Comparison of ENCODE assay signal across 8 mouse cellular contexts in the genomic region with DNA sequence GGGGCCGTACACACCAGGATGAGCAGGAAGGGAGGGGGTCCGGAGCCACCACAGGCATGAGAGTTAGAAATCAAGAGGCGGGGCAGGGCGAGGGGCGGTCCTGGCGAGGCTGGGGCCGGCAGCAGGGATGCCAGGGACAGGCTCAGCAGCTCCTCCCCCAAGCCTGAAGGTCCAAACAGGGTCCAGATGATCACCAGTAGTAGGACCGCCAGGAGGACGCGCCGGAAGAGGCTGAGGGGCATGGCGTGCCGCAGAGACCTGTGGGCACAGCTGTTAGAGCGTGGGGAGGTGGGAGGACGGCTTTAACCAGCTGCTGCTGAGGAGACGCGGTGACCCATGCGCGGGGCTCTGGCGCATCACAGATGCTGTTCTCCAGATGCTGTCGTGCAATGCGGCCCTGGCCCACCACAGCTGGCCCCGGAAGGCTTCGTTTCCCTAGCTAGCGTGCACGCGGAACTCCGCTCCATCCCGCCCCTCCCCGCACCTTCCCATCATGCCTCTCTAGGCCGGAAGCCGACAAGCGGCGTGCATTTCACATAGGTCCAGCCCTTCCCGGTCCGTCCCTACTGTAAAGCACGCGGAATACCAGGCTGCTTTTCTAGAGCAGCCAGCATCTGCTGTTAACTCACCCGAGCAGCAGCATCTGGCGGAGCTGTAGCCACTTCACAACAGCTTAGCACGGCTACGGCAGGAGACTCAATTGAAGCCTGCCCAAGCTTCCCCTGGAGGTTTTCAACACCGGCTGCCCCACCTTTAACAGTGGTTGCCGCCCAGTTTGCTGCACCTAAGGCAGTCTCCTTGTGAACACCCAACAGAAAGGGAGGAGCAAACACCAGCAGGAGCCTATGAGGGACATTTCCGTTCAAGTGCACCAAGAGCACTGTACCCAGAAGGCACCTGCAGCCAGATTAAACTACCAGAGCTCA. TPM values are rescaled to one million over a fixed set of nuclear protein-coding genes. Genes with fewer than 3 reads are reported as not detected.
DNase-seq lines count a peak whose midpoint lies in the region; ATAC-seq lines count a peak whose summit lies in the region.

A gene (minus strand): TSS at position 468 of the 926 bp plus-strand sequence.

- no peaks in the 10 kb centered on the region for H3K27me3 ChIP-seq in hindbrain, embryonic 12.5 days

- H3K36me3 ChIP-seq in hindbrain, embryonic 12.5 days, result peaks cover 53% of the 10 kb centered on the region
- peaks cover 17% of the 10 kb centered on the region; the same call in 1 of the 2 replicates for H3K36me3 ChIP-seq in macrophage (ENCODE audit: inconsistent target)

- H3K27ac ChIP-seq in hindbrain, embryonic 12.5 days, result peak within 1 kb of the TSS; percentile 91
- peak within 1 kb of the TSS; percentile 54 for H3K27ac ChIP-seq in macrophage

- H3K79me2 ChIP-seq in macrophage (ENCODE audit: inconsistent target), result peaks cover 58% of the 10 kb centered on the region

- H3K9ac ChIP-seq in hindbrain, embryonic 12.5 days, result peak within 1 kb of the TSS; percentile 74

- peak within 1 kb of the TSS; percentile 87 for H3K4me2 ChIP-seq in hindbrain, embryonic 12.5 days (replicated peaks)

- peak within 1 kb of the TSS; percentile 44 for H3K4me3 ChIP-seq in hindbrain, embryonic 12.5 days
- peak within 1 kb of the TSS; percentile 41 for H3K4me3 ChIP-seq in macrophage (ENCODE audit: inconsistent target)

- peak; percentile 97 for DNase-seq in R1 (ENCODE audit: low read depth, low spot score)
- DNase-seq in cerebellum, adult 9-10 months, result peak; percentile 67
- peak; percentile 59 to 72 for DNase-seq in frontal cortex, postnatal 14 days (ENCODE audit: low spot score in 2 of 2)
- DNase-seq in layer of hippocampus, postnatal 36 days, result peak; percentile 75 to 76
- DNase-seq in right cerebral cortex, adult 18-20 months, result peak; percentile 79
- DNase-seq in urinary bladder, adult 2 months (ENCODE audit: low spot score), result peak; percentile 45

- WGBS in hindbrain, embryonic 12.5 days, result under 1% methylated on average over 45 of the region's 45 CpGs
- WGBS in macrophage (ENCODE audit: missing documents), result 3% methylated on average over 43 of the region's 45 CpGs

- peaks cover 56% of the 10 kb centered on the region for H3K4me1 ChIP-seq in hindbrain, embryonic 12.5 days

- H3K9me3 ChIP-seq in hindbrain, embryonic 12.5 days (replicated peaks), result no peaks in the 10 kb centered on the region

- peak; percentile 72 for ATAC-seq in hindbrain, embryonic 12.5 days (ENCODE audit: low FRiP score)

RNA-seq across cellular contexts. Expression of the gene that starts here (rescaled TPM):
- 9.9 TPM in 2 replicates for polyA plus RNA-seq in hindbrain, embryonic 12.5 days (2016; fragmentation: Nextera tagmentation; extraction: Ambion mirVana)
- 1 to 10 TPM; 4.5 to 6.2 TPM for total RNA-seq in layer of hippocampus, postnatal 36 days (2021)
- total RNA-seq in macrophage (2018; cell fraction: chromatin; rRNA removed), result 1 to 10 TPM in 17 of 26 experiments, under 1 TPM in 5, not detected in 4; 0.53 to 5.8 (median 1.8) TPM
- 10 to 100 TPM in 12 of 26 experiments, 1 to 10 TPM in 14; 2.6 to 14.7 (median 8.8) TPM for total RNA-seq in macrophage (2018; cell fraction: cytosol; rRNA removed)
- 10 to 100 TPM in 4 of 26 experiments, 1 to 10 TPM in 22; 2.0 to 13.7 (median 5.3) TPM for total RNA-seq in macrophage (2018; cell fraction: nucleus; rRNA removed)
- 4.0 to 11.7 TPM (median 6.8 TPM) in 3 replicates for polyA plus RNA-seq in macrophage (2018)
- 7.7 TPM in 2 replicates for polyA plus RNA-seq in urinary bladder, adult 2 months (2012; rRNA removed)

Comparison
In these comparisons a context has a peak if more than half of its experiments do, and no peak if none do; other contexts are left out.
1. Peak in every context shown above with its lines: DNase-seq, ATAC-seq, H3K4me3 ChIP-seq and H3K27ac ChIP-seq.
2. DNase-seq: peak in every context shown above with its lines; median percentile 97 in R1; 79 in right cerebral cortex, adult 18-20 months; 76 in layer of hippocampus, postnatal 36 days; 67 in cerebellum, adult 9-10 months; 66 in frontal cortex, postnatal 14 days; 45 in urinary bladder, adult 2 months.